Mouse (Mus musculus) left cerebral cortex, postnatal 4 days (tissue): ENCODE measurements at regions not wholly inside any gene's neighbourhood (a gene's known extent, or its start where the extent isn't known, plus 50 kb on each side); places are given as distances from the start of the nearest gene placed in this dataset.

Experiments
- DNase-seq: peaks from one replicate; pipeline ENCODE4 v3.0.0-alpha.2; 2022
- intact Hi-C: fragments of 180-260 bp; cut with DNase I; formaldehyde crosslinking; loops from one replicate; pipeline ENCODE4 v1.15.1; 2025

GRCm38 (mm10) chr5:49645781-49646180 lies 121.1 kb upstream of the Kcnip4 start:
- intact Hi-C loops = no loop called here
- no peak for DNase-seq

GRCm38 (mm10) chr5:49644606-49645005 lies 119.9 kb upstream of the Kcnip4 start:
- DNase-seq = no peak
- intact Hi-C loops = no loop called here

DNA sequence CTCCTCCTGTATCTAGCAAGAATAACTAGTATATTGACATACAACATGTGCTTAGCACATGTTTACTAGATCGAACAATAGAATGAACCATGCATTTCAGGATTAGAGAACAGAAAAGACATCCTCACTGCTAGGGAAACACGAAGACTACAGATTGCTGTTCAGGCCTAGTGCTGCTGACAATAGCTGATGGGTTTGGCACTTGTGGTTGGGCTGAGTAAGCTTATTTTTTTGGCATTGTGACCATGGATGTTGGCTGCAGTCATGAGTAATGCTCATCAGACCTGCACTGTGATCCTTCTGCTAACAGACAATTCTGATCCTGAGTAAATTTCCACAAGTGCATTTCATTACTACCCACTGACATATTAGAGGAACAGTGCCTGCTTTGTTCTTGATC lies 117.7 kb upstream of the Kcnip4 start:
- intact Hi-C loops = no loop called here
- peak; percentile 37 for DNase-seq

- peak; percentile 13 for DNase-seq
- intact Hi-C loops = no loop called here
Observed at GRCm38 (mm10) chr5:49641206-49641830, 116.6 kb upstream of the Kcnip4 start.

DNA sequence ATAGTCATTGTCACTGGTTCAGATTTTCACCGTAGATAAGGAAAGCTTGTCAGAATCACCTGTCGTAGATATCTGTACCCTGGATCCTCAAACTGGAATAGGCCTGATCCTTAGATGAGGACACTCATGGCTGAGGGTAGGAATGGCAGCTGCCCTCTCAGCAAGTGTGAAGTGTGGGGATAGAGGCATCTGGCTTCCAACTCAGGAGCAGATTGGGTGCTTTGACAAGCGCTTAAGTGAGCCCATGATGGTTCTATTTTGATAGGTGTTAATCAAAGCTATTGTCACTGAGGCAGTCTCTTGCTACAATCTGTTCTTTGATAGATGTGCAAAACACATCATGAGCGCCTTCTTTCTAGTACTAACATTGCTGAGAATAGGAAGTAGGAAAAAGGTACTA lies 114.9 kb upstream of the Kcnip4 start:
- DNase-seq = peak; percentile 23
- intact Hi-C loops = no loop called here

- DNase-seq = no peak
- intact Hi-C loops = no loop called here
Observed at GRCm38 (mm10) chr5:49620152-49620551, 95.4 kb upstream of the Kcnip4 start.

DNA sequence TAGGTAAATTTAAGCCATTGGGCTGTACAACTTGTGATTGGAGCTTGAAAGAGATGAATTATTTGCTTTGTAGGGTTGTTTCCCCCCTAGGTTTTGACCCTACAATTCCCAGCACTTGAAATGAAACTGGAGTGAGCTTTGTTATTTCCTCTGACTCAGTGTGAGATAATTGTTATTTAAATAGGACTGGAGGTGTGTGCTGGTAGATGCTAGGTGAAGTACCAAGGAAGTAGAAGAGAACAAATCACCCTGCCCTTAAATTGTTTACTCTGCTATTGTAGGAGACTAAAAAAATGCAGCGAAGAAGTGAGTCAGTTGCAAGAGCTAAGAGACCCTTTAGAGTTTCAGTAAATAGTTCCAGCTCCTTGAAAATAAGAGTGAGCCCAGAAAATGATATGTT lies 82.1 kb upstream of the Kcnip4 start:
- no peak for DNase-seq
- intact Hi-C loops = no loop called here

GRCm38 (mm10) chr5:49580777-49581176 lies 56.1 kb upstream of the Kcnip4 start:
- intact Hi-C loops = no loop called here
- DNase-seq = no peak

DNA sequence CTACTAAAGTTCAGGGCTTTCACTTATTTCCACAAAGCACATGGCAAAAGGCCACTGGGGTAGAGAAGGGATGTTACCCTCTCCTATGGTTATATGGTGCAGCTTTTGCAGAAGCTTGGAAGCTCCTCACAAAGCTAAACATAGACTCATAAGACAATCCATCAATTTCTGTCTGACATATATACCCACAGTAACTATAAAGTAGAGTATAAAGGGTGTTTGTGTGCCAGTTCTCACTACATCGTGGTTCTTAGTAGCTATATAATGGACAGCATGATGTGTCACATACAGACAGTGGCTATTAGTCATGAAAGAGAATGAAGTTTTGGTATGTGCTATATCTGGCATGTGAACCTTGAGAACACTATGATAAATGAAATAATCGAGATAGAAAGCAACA lies 51.2 kb upstream of the Kcnip4 start:
- intact Hi-C loops = no loop called here
- DNase-seq = no peak
